Mouse (Mus musculus) layer of hippocampus, adult 2 months (tissue): ENCODE measurements around the gene Coro1a. TPM values are rescaled to one million over a fixed set of nuclear protein-coding genes. Genes with fewer than 3 reads are reported as not detected.
"Not testable (repeated sequence)": the region's sequence is repeated elsewhere in the genome, so short reads cannot be mapped to it uniquely, and the experiment has no call there.

Experiments used
- DNase-seq, 2 experiments: peaks; one replicate each; pipeline ENCODE4 v3.0.0; 2022; ENCODE audit warnings: low spot score in 2 of 2
- H3K27ac ChIP-seq: fragments of 200-600 bp; 2 replicates; pipeline ENCODE4 v1.8.1; 2022
- H3K4me3 ChIP-seq: fragments of 200-600 bp; 2 replicates; pipeline ENCODE4 v1.8.1; 2022; ENCODE audit warnings: mild to moderate bottlenecking
- CTCF ChIP-seq: fragments of 200-600 bp; conservative IDR thresholded peaks from 2 replicates; pipeline ENCODE4 v1.8.1; 2022; ENCODE audit warnings: antibody characterized with exemption, mild to moderate bottlenecking, moderate library complexity
- long read RNA-seq, 2 experiments: library from polyadenylated mRNA; stranded (forward); transcript quantifications; one replicate each; pipeline ENCODE4 v2.0.0; 2021; ENCODE audit warnings: borderline mapping rate in 2 of 2
- total RNA-seq, 2 experiments: library from RNA; stranded (reverse); gene quantifications; 2 replicates each; pipeline ENCODE4 v1.2.3; 2021

Gene Coro1a
- 100 to 1,000 TPM; 130 to 135 TPM for total RNA-seq
- long read RNA-seq, experiment 1, transcript Coro1a-201 (11 exons, 1,660 nt) = major isoform, 38 of 60 reads
- long read RNA-seq, experiment 1, partial matches to known transcripts = 7 of 60 reads
- long read RNA-seq, experiment 1, other reads (novel, unspliced or antisense) = 15 of 60 reads
- long read RNA-seq, experiment 2, transcript Coro1a-201 (11 exons, 1,660 nt) = major isoform, 49 of 82 reads
- long read RNA-seq, experiment 2, partial matches to known transcripts = 9 of 82 reads
- long read RNA-seq, experiment 2, other reads (novel, unspliced or antisense) = 24 of 82 reads

GRCm38 (mm10) chr7:126707442-126708174, at the start of gene Coro1a:
TSS of gene Coro1a (minus strand) at chr7:126707787.
- DNase-seq = no peak
- TF ChIP-seq CTCF = no peak
- Histone ChIP-seq H3K27ac (no peak within 1 kb of the TSS), H3K4me3 (no peak within 1 kb of the TSS)

GRCm38 (mm10) chr7:126754866-126755265, 47.3 kb upstream of the Coro1a start:
- peak; percentile 95 for TF ChIP-seq CTCF
- peak overlapping the region; percentile 15; the same call in 1 of the 2 replicates for H3K27ac ChIP-seq
- DNase-seq = peak in 1 of 2 experiments; percentile 83
- H3K4me3 ChIP-seq = no peak overlapping the region

- DNase-seq = no peak
- TF ChIP-seq CTCF = peak; percentile 51
- H3K4me3 ChIP-seq = no peak overlapping the region
These were observed 42.2 kb upstream of the Coro1a start for GRCm38 (mm10) chr7:126749582-126750343.

GRCm38 (mm10) chr7:126748824-126749223, 41.2 kb upstream of the Coro1a start:
- Histone ChIP-seq H3K27ac (no peak overlapping the region), H3K4me3 (no peak overlapping the region)
- TF ChIP-seq CTCF = no peak
- DNase-seq = no peak

More at GRCm38 (mm10) chr7:126749582-126750343, 42.2 kb upstream of the Coro1a start:
- H3K27ac ChIP-seq = no peak overlapping the region

- Histone ChIP-seq H3K4me3 (no peak overlapping the region), H3K27ac (peak overlapping the region; percentile 61; the same call in 1 of the 2 replicates)
- no peak for TF ChIP-seq CTCF
- no peak for DNase-seq
These were observed 39.2 kb upstream of the Coro1a start for GRCm38 (mm10) chr7:126746798-126747197.

GRCm38 (mm10) chr7:126746066-126746465, 38.5 kb upstream of the Coro1a start:
- no peak for TF ChIP-seq CTCF
- no peak for DNase-seq
- no peak overlapping the region for H3K4me3 ChIP-seq
- peak overlapping the region; percentile 61; the same call in 1 of the 2 replicates for H3K27ac ChIP-seq

GRCm38 (mm10) chr7:126741964-126742482, 34.4 kb upstream of the Coro1a start:
- no peak for TF ChIP-seq CTCF
- DNase-seq = no peak
- no peak overlapping the region for H3K4me3 ChIP-seq
- no peak overlapping the region for H3K27ac ChIP-seq

GRCm38 (mm10) chr7:126741452-126741851, 33.9 kb upstream of the Coro1a start:
- no peak overlapping the region for H3K4me3 ChIP-seq
- TF ChIP-seq CTCF = no peak
- H3K27ac ChIP-seq = no peak overlapping the region
- no peak for DNase-seq

- no peak for DNase-seq
- TF ChIP-seq CTCF = no peak
- Histone ChIP-seq H3K4me3 (no peak overlapping the region), H3K27ac (no peak overlapping the region)
These were observed 33.4 kb upstream of the Coro1a start for GRCm38 (mm10) chr7:126740977-126741376.

GRCm38 (mm10) chr7:126740132-126740735, 32.6 kb upstream of the Coro1a start:
- no peak for TF ChIP-seq CTCF
- DNase-seq = no peak
- peak overlapping the region; percentile 33; the same call in 1 of the 2 replicates for H3K4me3 ChIP-seq
- no peak overlapping the region for H3K27ac ChIP-seq

GRCm38 (mm10) chr7:126739551-126739950, 32.0 kb upstream of the Coro1a start:
- DNase-seq = no peak
- no peak for TF ChIP-seq CTCF
- Histone ChIP-seq H3K27ac (no peak overlapping the region), H3K4me3 (peak overlapping the region; percentile 33; the same call in 1 of the 2 replicates)

GRCm38 (mm10) chr7:126736122-126736521, 28.5 kb upstream of the Coro1a start:
- Histone ChIP-seq H3K27ac (no peak overlapping the region), H3K4me3 (no peak overlapping the region)
- no peak for DNase-seq
- TF ChIP-seq CTCF = no peak

- not testable (repeated sequence) for DNase-seq, H3K4me3 ChIP-seq, H3K27ac ChIP-seq
These were observed 22.7 kb upstream of the Coro1a start for GRCm38 (mm10) chr7:126730256-126730789.
